Mouse (Mus musculus) embryonic facial prominence, embryonic 12.5 days (tissue): ENCODE data around the gene Ppil2. TPM values are rescaled to one million over a fixed set of nuclear protein-coding genes. Genes with fewer than 3 reads are reported as not detected.
A peak's percentile ranks its signal among the peaks of the same experiment; 100 is the strongest.

ENCODE experiments used
- ATAC-seq: fragments of 200-750 bp; cut with Nextera tagmentation; 2 replicates; pipeline ENCODE4 v1.8.0; 2017; ENCODE audit not compliant: insufficient number of reproducible peaks, insufficient read depth, low FRiP score, low TSS enrichment
- H3K27ac ChIP-seq: fragments of 300-500 bp; sonication (generic); 2 replicates; pipeline ENCODE4 v1.5.1; 2016; ENCODE audit warnings: mild to moderate bottlenecking
- H3K27me3 ChIP-seq: fragments of 300-500 bp; sonication (generic); 2 replicates; pipeline ENCODE4 v1.6.1; 2016; ENCODE audit warnings: mild to moderate bottlenecking, moderate library complexity
- H3K36me3 ChIP-seq: fragments of 300-500 bp; sonication (generic); 2 replicates; pipeline ENCODE4 v1.6.1; 2016; ENCODE audit warnings: mild to moderate bottlenecking
- H3K4me1 ChIP-seq: fragments of 300-500 bp; sonication (generic); 2 replicates; pipeline ENCODE4 v1.6.1; 2016
- H3K4me2 ChIP-seq: fragments of 300-500 bp; sonication (generic); replicated peaks from 2 replicates; pipeline ENCODE4 v1.6.1; 2016; ENCODE audit warnings: mild to moderate bottlenecking, moderate library complexity
- H3K4me3 ChIP-seq: fragments of 300-500 bp; sonication (generic); 2 replicates; pipeline ENCODE4 v1.5.1; 2016; ENCODE audit warnings: mild to moderate bottlenecking
- H3K9ac ChIP-seq: fragments of 300-500 bp; sonication (generic); 2 replicates; pipeline ENCODE4 v1.6.1; 2016; ENCODE audit warnings: mild to moderate bottlenecking, moderate library complexity
- H3K9me3 ChIP-seq: fragments of 300-500 bp; sonication (generic); 2 replicates; pipeline ENCODE4 v1.6.1; 2016; ENCODE audit warnings: mild to moderate bottlenecking, moderate library complexity
- WGBS: fragments of 180-500 bp; shearing (Covaris S2); methylation state at CpG from one replicate; pipeline ENCODE4 v1.1.7; 2016; 5-methylcytosine and 5-hydroxymethylcytosine counted together
- polyA plus RNA-seq: library from polyadenylated mRNA; unstranded; fragments of >200 nt; fragmentation: Nextera tagmentation; extraction: Ambion mirVana; gene quantifications from 2 replicates; pipeline ENCODE4 v1.2.1, GENCODE M21; 2016

The Ppil2 gene
- polyA plus RNA-seq, 1 experiment from 2014 or later = 150 TPM

- Histone ChIP-seq H3K27ac (peak within 1 kb of the TSS; percentile 77), H3K9ac (peak within 1 kb of the TSS; percentile 61), H3K27me3 (no peaks in the 10 kb centered on the region), H3K4me1 (peaks cover 18% of the 10 kb centered on the region), H3K36me3 (no peaks in the 10 kb centered on the region), H3K4me2 (peak within 1 kb of the TSS; percentile 94), H3K4me3 (peak within 1 kb of the TSS; percentile 78), H3K9me3 (no peaks in the 10 kb centered on the region)
- under 1% methylated on average over 47 of the region's 47 CpGs for WGBS
- peak; percentile 98 for ATAC-seq
Measured at GRCm38 (mm10) chr16:17132089-17132905, 21.2 kb upstream of the Ppil2 start, which contains the start of gene Sdf2l1. Gene Sdf2l1, minus strand, starts transcription at chr16:17132383.

- peak overlapping the region; percentile 61 for H3K9ac ChIP-seq
- peak overlapping the region; percentile 78 for H3K4me3 ChIP-seq
- 4% methylated on average over 43 of the region's 43 CpGs for WGBS
- ATAC-seq = peak; percentile 83
- peak overlapping the region; percentile 94 for H3K4me2 ChIP-seq
- peaks cover 18% of the 10 kb centered on the region for H3K4me1 ChIP-seq
- H3K36me3 ChIP-seq = no peaks in the 10 kb centered on the region
- H3K27ac ChIP-seq = peak overlapping the region; percentile 77; the same call in 1 of the 2 replicates
- H3K27me3 ChIP-seq = no peaks in the 10 kb centered on the region
- H3K9me3 ChIP-seq = no peaks in the 10 kb centered on the region
Measured at GRCm38 (mm10) chr16:17131191-17132088, 20.4 kb upstream of the Ppil2 start.

GRCm38 (mm10) chr16:17127292-17127691 is 16.2 kb upstream of the Ppil2 start:
- Histone ChIP-seq H3K9ac (no peak overlapping the region), H3K4me1 (peaks cover 30% of the 10 kb centered on the region), H3K36me3 (peaks cover 6% of the 10 kb centered on the region), H3K9me3 (no peaks in the 10 kb centered on the region), H3K27ac (no peak overlapping the region), H3K27me3 (no peaks in the 10 kb centered on the region), H3K4me2 (no peak overlapping the region), H3K4me3 (no peak overlapping the region)
- ATAC-seq = no peak
- 91% methylated on average over 1 of the region's 1 CpGs for WGBS

GRCm38 (mm10) chr16:17124871-17125520 is 13.9 kb upstream of the Ppil2 start, which contains the start of gene 2610318N02Rik:
Gene 2610318N02Rik, minus strand, starts transcription at chr16:17125167.
- peak within 1 kb of the TSS; percentile 70 for H3K9ac ChIP-seq
- H3K36me3 ChIP-seq = peaks cover 29% of the 10 kb centered on the region
- ATAC-seq = peak; percentile 90
- no peaks in the 10 kb centered on the region for H3K9me3 ChIP-seq
- no peaks in the 10 kb centered on the region for H3K27me3 ChIP-seq
- H3K4me1 ChIP-seq = peaks cover 26% of the 10 kb centered on the region
- H3K4me3 ChIP-seq = peak within 1 kb of the TSS; percentile 58
- H3K4me2 ChIP-seq = peak within 1 kb of the TSS; percentile 78
- under 1% methylated on average over 25 of the region's 25 CpGs for WGBS
- H3K27ac ChIP-seq = peak within 1 kb of the TSS; percentile 78

GRCm38 (mm10) chr16:17124119-17124870 is 13.2 kb upstream of the Ppil2 start:
- H3K4me2 ChIP-seq = peak overlapping the region; percentile 78
- ATAC-seq = peak; percentile 37; the same call in 1 of the 2 replicates
- H3K9me3 ChIP-seq = no peaks in the 10 kb centered on the region
- 2% methylated on average over 22 of the region's 22 CpGs for WGBS
- H3K4me1 ChIP-seq = peaks cover 26% of the 10 kb centered on the region
- peak overlapping the region; percentile 70 for H3K9ac ChIP-seq
- H3K27ac ChIP-seq = peak overlapping the region; percentile 74
- peak overlapping the region; percentile 58 for H3K4me3 ChIP-seq
- peaks cover 32% of the 10 kb centered on the region for H3K36me3 ChIP-seq
- no peaks in the 10 kb centered on the region for H3K27me3 ChIP-seq

GRCm38 (mm10) chr16:17121569-17121968 is 10.5 kb upstream of the Ppil2 start:
- Histone ChIP-seq H3K9me3 (no peaks in the 10 kb centered on the region), H3K4me2 (no peak overlapping the region), H3K9ac (no peak overlapping the region), H3K27me3 (no peaks in the 10 kb centered on the region), H3K27ac (no peak overlapping the region), H3K4me1 (peaks cover 26% of the 10 kb centered on the region), H3K36me3 (peaks cover 50% of the 10 kb centered on the region), H3K4me3 (no peak overlapping the region)
- no peak for ATAC-seq
- WGBS = 66% methylated on average over 14 of the region's 14 CpGs

GRCm38 (mm10) chr16:17117309-17117799 is 6.3 kb upstream of the Ppil2 start:
- Histone ChIP-seq H3K27ac (no peak overlapping the region), H3K9ac (no peak overlapping the region), H3K4me2 (no peak overlapping the region), H3K9me3 (no peaks in the 10 kb centered on the region), H3K36me3 (peaks cover 69% of the 10 kb centered on the region), H3K4me3 (no peak overlapping the region), H3K27me3 (no peaks in the 10 kb centered on the region), H3K4me1 (peaks cover 8% of the 10 kb centered on the region; the same call in 1 of the 2 replicates)
- WGBS = 86% methylated on average over 5 of the region's 5 CpGs
- ATAC-seq = no peak

GRCm38 (mm10) chr16:17104600-17104999 is 6.5 kb downstream of the Ppil2 start:
- Histone ChIP-seq H3K27me3 (no peaks in the 10 kb centered on the region), H3K27ac (no peak overlapping the region), H3K36me3 (peaks cover 75% of the 10 kb centered on the region), H3K9ac (no peak overlapping the region), H3K4me2 (no peak overlapping the region), H3K4me1 (peaks cover 9% of the 10 kb centered on the region), H3K4me3 (no peak overlapping the region), H3K9me3 (no peaks in the 10 kb centered on the region)
- WGBS = 91% methylated on average over 4 of the region's 4 CpGs
- no peak for ATAC-seq

GRCm38 (mm10) chr16:17102630-17103220 is 8.3 kb downstream of the Ppil2 start:
- Histone ChIP-seq H3K36me3 (peaks cover 84% of the 10 kb centered on the region), H3K4me1 (peaks cover 8% of the 10 kb centered on the region), H3K9me3 (no peaks in the 10 kb centered on the region), H3K27ac (0 out of 2 replicates have a peak overlapping the region, but pooled peaks have one; percentile 37), H3K4me2 (no peak overlapping the region), H3K27me3 (no peaks in the 10 kb centered on the region), H3K9ac (no peak overlapping the region), H3K4me3 (no peak overlapping the region)
- 63% methylated on average over 7 of the region's 7 CpGs for WGBS
- no peak for ATAC-seq

- no peak for ATAC-seq
- Histone ChIP-seq H3K9ac (no peak overlapping the region), H3K4me2 (no peak overlapping the region), H3K36me3 (peaks cover 88% of the 10 kb centered on the region), H3K27ac (no peak overlapping the region), H3K9me3 (no peaks in the 10 kb centered on the region), H3K4me3 (no peak overlapping the region), H3K27me3 (no peaks in the 10 kb centered on the region), H3K4me1 (no peaks in the 10 kb centered on the region)
- 93% methylated on average over 3 of the region's 3 CpGs for WGBS
Measured at GRCm38 (mm10) chr16:17096938-17097337, 14.1 kb downstream of the Ppil2 start.
